Mouse (Mus musculus): ENCODE data around the gene Tcf19. TPM values are rescaled to one million over a fixed set of nuclear protein-coding genes. Genes with fewer than 3 reads are reported as not detected.
A peak's percentile ranks its signal among the peaks of the same experiment; 100 is the strongest.
"Not testable (repeated sequence)": the region's sequence is repeated elsewhere in the genome, so short reads cannot be mapped to it uniquely, and the experiment has no call there.

The Tcf19 gene
- polyA plus RNA-seq, 1 experiment from 2014 or later: 48.8 TPM

- 6% methylated on average over 25 of the region's 25 CpGs for WGBS
- peak; percentile 38; the same call in 1 of the 2 replicates for ATAC-seq
- H3K36me3 ChIP-seq (ENCODE audit: control insufficient read depth, insufficient read depth, low read length): no peaks in the 10 kb centered on the region
- peak overlapping the region; percentile 79 for H3K4me2 ChIP-seq (ENCODE audit: low read length)
- DNase-seq (ENCODE audit: low spot score): peak; percentile 54
- peak overlapping the region; percentile 43 for H3K4me3 ChIP-seq (ENCODE audit: low read depth, low read length)
- peaks cover 14% of the 10 kb centered on the region; the same call in 1 of the 2 replicates for H3K4me1 ChIP-seq (ENCODE audit: control insufficient read depth, insufficient read depth, low read length)
- peak overlapping the region; percentile 61 for H3K9ac ChIP-seq (ENCODE audit: low read length)
- no peaks in the 10 kb centered on the region for H3K9me3 ChIP-seq (replicated peaks; ENCODE audit: control insufficient read depth, low read length)
- H3K27me3 ChIP-seq (replicated peaks; ENCODE audit: control insufficient read depth, insufficient read depth, low read length): no peaks in the 10 kb centered on the region
- no peak overlapping the region for H3K27ac ChIP-seq (ENCODE audit: low read depth, low read length)
Measured at GRCm38 (mm10) chr17:35515911-35516640, 548 bp downstream of the Tcf19 start.

- 63% methylated on average over 6 of the region's 6 CpGs for WGBS
- Histone ChIP-seq H3K4me3 (ENCODE audit: low read depth, low read length) (peak overlapping the region; percentile 43; the same call in 1 of the 2 replicates), H3K9ac (ENCODE audit: low read length) (peak overlapping the region; percentile 61; the same call in 1 of the 2 replicates)
Measured at GRCm38 (mm10) chr17:35514756-35515155, 1.9 kb downstream of the Tcf19 start.

GRCm38 (mm10) chr17:35513886-35514285 lies 2.7 kb downstream of the Tcf19 start:
- peak; percentile 73 for DNase-seq (ENCODE audit: low spot score)
- Histone ChIP-seq H3K9ac (ENCODE audit: low read length) (no peak overlapping the region), H3K27me3 (replicated peaks; ENCODE audit: control insufficient read depth, insufficient read depth, low read length) (no peaks in the 10 kb centered on the region), H3K4me3 (ENCODE audit: low read depth, low read length) (no peak overlapping the region), H3K4me1 (ENCODE audit: control insufficient read depth, insufficient read depth, low read length) (peaks cover 18% of the 10 kb centered on the region; the same call in 1 of the 2 replicates), H3K36me3 (ENCODE audit: control insufficient read depth, insufficient read depth, low read length) (no peaks in the 10 kb centered on the region), H3K9me3 (replicated peaks; ENCODE audit: control insufficient read depth, low read length) (no peaks in the 10 kb centered on the region), H3K4me2 (ENCODE audit: low read length) (peak overlapping the region; percentile 79; the same call in 1 of the 2 replicates), H3K27ac (ENCODE audit: low read depth, low read length) (no peak overlapping the region)
- 23% methylated on average over 2 of the region's 2 CpGs for WGBS
- no peak for ATAC-seq

More at GRCm38 (mm10) chr17:35514756-35515155, 1.9 kb downstream of the Tcf19 start:
- no peak overlapping the region for H3K27ac ChIP-seq (ENCODE audit: low read depth, low read length)
- DNase-seq (ENCODE audit: low spot score) (no peak), ATAC-seq (no peak)
- no peaks in the 10 kb centered on the region for H3K36me3 ChIP-seq (ENCODE audit: control insufficient read depth, insufficient read depth, low read length)
- peak overlapping the region; percentile 79 for H3K4me2 ChIP-seq (ENCODE audit: low read length)
- no peaks in the 10 kb centered on the region for H3K9me3 ChIP-seq (replicated peaks; ENCODE audit: control insufficient read depth, low read length)
- no peaks in the 10 kb centered on the region for H3K27me3 ChIP-seq (replicated peaks; ENCODE audit: control insufficient read depth, insufficient read depth, low read length)
- H3K4me1 ChIP-seq (ENCODE audit: control insufficient read depth, insufficient read depth, low read length): peaks cover 14% of the 10 kb centered on the region; the same call in 1 of the 2 replicates

- Histone ChIP-seq H3K27ac (ENCODE audit: low read depth, low read length) (no peak overlapping the region), H3K9me3 (replicated peaks; ENCODE audit: control insufficient read depth, low read length) (no peaks in the 10 kb centered on the region), H3K36me3 (ENCODE audit: control insufficient read depth, insufficient read depth, low read length) (no peaks in the 10 kb centered on the region), H3K27me3 (replicated peaks; ENCODE audit: control insufficient read depth, insufficient read depth, low read length) (no peaks in the 10 kb centered on the region), H3K4me1 (ENCODE audit: control insufficient read depth, insufficient read depth, low read length) (peaks cover 18% of the 10 kb centered on the region; the same call in 1 of the 2 replicates), H3K4me3 (ENCODE audit: low read depth, low read length) (no peak overlapping the region), H3K4me2 (ENCODE audit: low read length) (no peak overlapping the region), H3K9ac (ENCODE audit: low read length) (no peak overlapping the region)
- no peak for ATAC-seq
- DNase-seq (ENCODE audit: low spot score): peak; percentile 25
- 95% methylated on average over 7 of the region's 7 CpGs for WGBS
Measured at GRCm38 (mm10) chr17:35512916-35513626, 3.6 kb downstream of the Tcf19 start.

GRCm38 (mm10) chr17:35509284-35509683 lies 7.3 kb downstream of the Tcf19 start:
- Histone ChIP-seq H3K4me2 (ENCODE audit: low read length) (no peak overlapping the region), H3K4me3 (ENCODE audit: low read depth, low read length) (no peak overlapping the region), H3K27ac (ENCODE audit: low read depth, low read length) (no peak overlapping the region), H3K4me1 (ENCODE audit: control insufficient read depth, insufficient read depth, low read length) (peaks cover 4% of the 10 kb centered on the region; the same call in 1 of the 2 replicates), H3K36me3 (ENCODE audit: control insufficient read depth, insufficient read depth, low read length) (no peaks in the 10 kb centered on the region), H3K9me3 (replicated peaks; ENCODE audit: control insufficient read depth, low read length) (no peaks in the 10 kb centered on the region), H3K27me3 (replicated peaks; ENCODE audit: control insufficient read depth, insufficient read depth, low read length) (peaks cover 18% of the 10 kb centered on the region), H3K9ac (ENCODE audit: low read length) (no peak overlapping the region)
- ATAC-seq (peak; percentile 37; the same call in 1 of the 2 replicates), DNase-seq (ENCODE audit: low spot score) (peak; percentile 53)
- 27% methylated on average over 8 of the region's 8 CpGs for WGBS

GRCm38 (mm10) chr17:35508279-35508678 lies 8.3 kb downstream of the Tcf19 start:
- 52% methylated on average over 4 of the region's 5 CpGs for WGBS
- not testable (repeated sequence) for H3K4me1 ChIP-seq (ENCODE audit: control insufficient read depth, insufficient read depth, low read length); H3K4me3 ChIP-seq (ENCODE audit: low read depth, low read length); H3K9me3 ChIP-seq (replicated peaks; ENCODE audit: control insufficient read depth, low read length); H3K36me3 ChIP-seq (ENCODE audit: control insufficient read depth, insufficient read depth, low read length); H3K4me2 ChIP-seq (ENCODE audit: low read length); DNase-seq (ENCODE audit: low spot score); H3K27ac ChIP-seq (ENCODE audit: low read depth, low read length); ATAC-seq; H3K9ac ChIP-seq (ENCODE audit: low read length)
- H3K27me3 ChIP-seq (replicated peaks; ENCODE audit: control insufficient read depth, insufficient read depth, low read length): peaks cover 18% of the 10 kb centered on the region

GRCm38 (mm10) chr17:35507556-35508260 lies 8.9 kb downstream of the Tcf19 start:
- WGBS: 32% methylated on average over 13 of the region's 13 CpGs
- H3K4me1 ChIP-seq (ENCODE audit: control insufficient read depth, insufficient read depth, low read length): peaks cover 4% of the 10 kb centered on the region; the same call in 1 of the 2 replicates
- ATAC-seq: no peak
- DNase-seq (ENCODE audit: low spot score): no peak
- H3K27me3 ChIP-seq (replicated peaks; ENCODE audit: control insufficient read depth, insufficient read depth, low read length): peaks cover 18% of the 10 kb centered on the region
- H3K4me3 ChIP-seq (ENCODE audit: low read depth, low read length): no peak overlapping the region
- no peak overlapping the region for H3K27ac ChIP-seq (ENCODE audit: low read depth, low read length)
- no peak overlapping the region for H3K9ac ChIP-seq (ENCODE audit: low read length)
- H3K4me2 ChIP-seq (ENCODE audit: low read length): no peak overlapping the region
- H3K9me3 ChIP-seq (replicated peaks; ENCODE audit: control insufficient read depth, low read length): no peaks in the 10 kb centered on the region
- H3K36me3 ChIP-seq (ENCODE audit: control insufficient read depth, insufficient read depth, low read length): no peaks in the 10 kb centered on the region

- ATAC-seq: no peak
- 10% methylated on average over 10 of the region's 10 CpGs for WGBS
Measured at GRCm38 (mm10) chr17:35506881-35507280, 9.7 kb downstream of the Tcf19 start.

More at GRCm38 (mm10) chr17:35506881-35507280, 9.7 kb downstream of the Tcf19 start:
- Histone ChIP-seq H3K4me2 (ENCODE audit: low read length) (no peak overlapping the region), H3K27me3 (replicated peaks; ENCODE audit: control insufficient read depth, insufficient read depth, low read length) (peaks cover 18% of the 10 kb centered on the region), H3K9ac (ENCODE audit: low read length) (no peak overlapping the region), H3K27ac (ENCODE audit: low read depth, low read length) (no peak overlapping the region), H3K9me3 (replicated peaks; ENCODE audit: control insufficient read depth, low read length) (no peaks in the 10 kb centered on the region), H3K4me1 (ENCODE audit: control insufficient read depth, insufficient read depth, low read length) (peaks cover 4% of the 10 kb centered on the region; the same call in 1 of the 2 replicates), H3K4me3 (ENCODE audit: low read depth, low read length) (no peak overlapping the region), H3K36me3 (ENCODE audit: control insufficient read depth, insufficient read depth, low read length) (no peaks in the 10 kb centered on the region)
- no peak for DNase-seq (ENCODE audit: low spot score)

All from forebrain, embryonic 14.5 days (tissue).